Mouse (Mus musculus) spleen, postnatal 36 days (tissue): ENCODE measurements around the gene Slc38a9.

Experiments
- DNase-seq, 2 experiments: peaks; one replicate each; pipeline ENCODE4 v3.0.0; 2022; ENCODE audit warnings: low spot score in 2 of 2, mixed read lengths in 1 of 2

The Slc38a9 gene

GRCm38 (mm10) chr13:112770528-112771328 lies 110.2 kb downstream of the Slc38a9 start:
- DNase-seq = no peak

DNA sequence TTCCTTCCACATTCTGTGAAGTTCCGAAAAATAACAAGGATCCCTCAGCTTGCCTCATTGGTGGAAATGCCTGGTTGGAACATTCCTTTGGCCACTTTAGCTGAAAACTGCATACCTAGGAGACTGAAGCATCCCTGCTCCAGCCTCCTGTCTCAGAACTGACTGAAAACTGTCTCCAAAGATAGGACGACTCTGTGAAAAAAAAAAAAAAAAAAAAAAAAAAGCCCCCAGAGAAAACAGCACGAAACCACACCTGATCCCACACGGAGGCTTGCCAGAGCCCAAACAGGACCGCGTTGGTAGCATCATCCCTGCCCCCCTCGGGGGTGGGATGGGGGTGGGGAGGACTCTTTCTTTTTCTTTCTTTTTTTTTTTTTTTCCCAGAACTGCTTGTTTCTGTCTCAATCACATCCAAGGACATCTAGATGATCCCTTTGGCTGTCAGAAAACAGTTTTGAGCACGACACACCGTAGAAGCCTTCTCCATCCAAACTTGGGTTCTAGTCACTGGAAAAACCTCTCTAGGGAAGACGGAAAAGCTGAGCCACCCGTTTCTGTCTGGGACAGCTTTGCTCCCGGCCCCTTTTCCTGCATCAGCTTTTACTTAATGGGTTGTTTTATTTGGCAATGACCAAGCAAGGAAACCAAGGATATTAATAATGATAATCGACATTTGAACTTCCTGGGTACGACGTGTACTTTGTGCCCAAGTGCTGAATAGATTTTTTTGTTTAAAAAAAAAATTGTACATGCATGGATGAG lies 111.1 kb downstream of the Slc38a9 start:
- DNase-seq = no peak

GRCm38 (mm10) chr13:112772252-112772651 lies 111.7 kb downstream of the Slc38a9 start:
- no peak for DNase-seq

DNA sequence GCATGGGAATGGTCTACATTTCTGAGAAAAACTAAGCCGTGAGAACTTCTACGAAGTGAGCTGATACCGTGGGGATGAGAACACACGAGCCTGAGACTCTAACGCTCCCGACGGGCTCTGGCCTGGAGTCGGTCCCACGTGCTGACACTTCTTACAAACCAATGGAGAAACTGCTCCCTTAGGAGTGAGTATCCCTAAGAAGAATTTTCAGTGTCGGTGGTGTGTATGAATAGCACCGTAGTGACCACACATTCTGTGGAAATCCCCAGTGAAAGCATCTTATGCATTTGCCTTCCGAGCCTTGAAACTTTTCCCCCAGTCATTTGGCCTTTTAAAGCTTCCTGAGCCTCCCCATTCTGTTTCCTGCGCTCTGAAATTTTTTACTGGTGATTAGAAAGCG lies 112.3 kb downstream of the Slc38a9 start:
- no peak for DNase-seq

DNA sequence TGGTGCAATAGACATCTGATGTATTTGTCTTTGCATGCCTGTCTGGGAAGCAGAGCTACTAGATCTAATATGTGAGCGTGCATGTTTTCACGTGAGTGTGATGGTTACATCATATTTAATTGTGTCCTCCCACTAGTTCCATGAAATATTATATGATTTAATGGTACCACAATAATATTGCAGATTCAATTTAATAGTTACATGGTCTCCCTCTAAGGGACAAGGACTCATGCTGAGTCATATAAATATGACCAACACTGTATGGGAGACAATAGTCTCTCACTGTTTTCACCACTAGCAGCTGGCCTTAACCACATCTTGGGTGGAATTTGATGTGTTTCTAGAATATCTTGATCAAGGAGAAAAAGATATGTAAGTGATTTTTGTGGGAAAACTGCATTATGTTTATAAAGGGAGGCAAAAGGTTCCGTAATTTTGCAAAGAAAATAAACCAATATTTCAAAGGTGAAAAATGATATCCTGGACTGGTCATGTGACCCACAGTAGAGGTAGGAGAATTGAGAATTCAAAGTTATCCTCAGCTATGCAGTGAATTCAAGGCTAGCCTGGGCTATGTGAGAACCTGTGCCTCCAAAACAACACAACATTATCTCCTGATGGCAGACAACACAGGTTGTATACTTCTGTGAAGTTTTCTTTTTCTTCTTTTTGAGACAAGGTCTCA lies 113.6 kb downstream of the Slc38a9 start:
- DNase-seq = no peak

GRCm38 (mm10) chr13:112775856-112776255 lies 115.3 kb downstream of the Slc38a9 start:
- DNase-seq = no peak

GRCm38 (mm10) chr13:112778407-112778806 lies 117.9 kb downstream of the Slc38a9 start:
- DNase-seq = no peak

GRCm38 (mm10) chr13:112785305-112785704 lies 124.8 kb downstream of the Slc38a9 start:
- no peak for DNase-seq

GRCm38 (mm10) chr13:112786142-112786541 lies 125.6 kb downstream of the Slc38a9 start:
- DNase-seq = no peak

GRCm38 (mm10) chr13:112786942-112787533 lies 126.5 kb downstream of the Slc38a9 start:
- no peak for DNase-seq
